Mouse (Mus musculus) liver, embryonic 14.5 days (tissue): ENCODE data around the gene Crispld2.

ENCODE experiments used
- CTCF ChIP-seq: IDR thresholded peaks from 2 replicates; pipeline ENCODE4 v1.5.1; 2016; ENCODE audit warnings: antibody characterized with exemption, low read depth, control low read depth
- EP300 ChIP-seq: IDR thresholded peaks from 2 replicates; pipeline ENCODE4 v1.6.1; 2016; ENCODE audit warnings: antibody characterized with exemption, low read depth

- TF ChIP-seq CTCF (no peak), EP300 (no peak)
Observed at GRCm38 (mm10) chr8:119994114-119994513, 1.9 kb downstream of the Crispld2 start.
